Mouse (Mus musculus): Measurements from ENCODE around the gene Smarcd2. TPM values are rescaled to one million over a fixed set of nuclear protein-coding genes. Genes with fewer than 3 reads are reported as not detected.

The Smarcd2 gene
- 10 to 100 TPM; 13.8 to 14.1 TPM for total RNA-seq (2021)

GRCm38 (mm10) chr11:106272644-106273310, at the start of gene Smarcd2:
Smarcd2 (minus strand) TSS chr11:106272972.
- peak; percentile 99 to 100 for DNase-seq (ENCODE audit: extremely low spot score in 1 of 2, low spot score in 2 of 2)
- intact Hi-C loops (cut with DNase I), result no loop called here

DNA sequence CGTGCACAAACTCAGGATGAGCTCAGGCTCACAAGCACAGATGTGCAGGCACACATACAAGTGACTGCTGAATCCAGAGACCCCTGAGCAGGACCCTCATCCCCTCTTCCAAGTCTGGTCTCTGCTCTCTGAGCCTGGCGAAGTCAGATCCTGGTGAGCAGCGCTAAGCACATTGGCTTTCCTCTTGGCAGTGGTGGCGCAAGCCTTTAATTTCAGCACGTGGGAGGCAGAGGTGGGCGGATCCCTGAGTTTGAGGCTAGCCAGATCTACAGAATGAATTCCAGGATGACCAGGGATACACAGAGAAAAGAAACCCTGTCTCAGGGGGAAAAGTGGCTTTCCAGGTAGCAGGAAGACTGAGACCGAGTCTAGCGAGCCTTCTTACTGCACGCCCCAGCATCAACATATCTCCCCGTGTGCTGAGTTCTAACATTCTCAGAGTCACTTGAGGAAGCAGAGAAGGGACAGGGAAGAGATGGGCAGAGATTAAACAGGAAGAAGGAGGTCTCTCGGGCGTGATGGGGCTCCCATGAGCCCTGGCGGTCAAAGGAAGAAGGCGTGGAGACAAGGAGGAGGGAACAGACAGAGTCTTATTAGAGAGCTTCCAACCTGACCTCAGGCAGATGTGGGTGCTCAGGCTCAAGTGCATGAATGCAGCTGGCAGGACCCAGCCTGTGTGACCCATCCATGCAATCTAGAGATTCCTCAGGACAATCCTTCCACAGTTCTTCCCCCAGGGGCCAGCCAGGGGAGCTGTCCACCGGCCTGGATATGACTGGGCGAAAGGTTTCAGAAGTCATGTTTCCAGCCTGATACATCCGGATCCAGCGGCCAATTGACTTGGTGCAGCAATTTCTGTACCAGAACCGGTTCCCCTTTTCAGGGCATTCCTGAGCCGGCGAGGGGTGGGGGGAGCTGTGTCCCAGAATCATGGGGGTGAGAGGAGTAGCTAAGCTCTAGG, 45.9 kb upstream of the Smarcd2 start:
- DNase-seq (ENCODE audit: extremely low spot score in 1 of 2, low spot score in 2 of 2), result no peak
- intact Hi-C loops (cut with DNase I), result no loop called here

- intact Hi-C loops (cut with DNase I), result no loop called here
- DNase-seq (ENCODE audit: extremely low spot score in 1 of 2, low spot score in 2 of 2), result no peak
Measured at GRCm38 (mm10) chr11:106317801-106318200, 45.0 kb upstream of the Smarcd2 start.

GRCm38 (mm10) chr11:106316416-106316815, 43.6 kb upstream of the Smarcd2 start:
- intact Hi-C loops (cut with DNase I), result no loop called here
- DNase-seq (ENCODE audit: extremely low spot score in 1 of 2, low spot score in 2 of 2), result no peak

DNA sequence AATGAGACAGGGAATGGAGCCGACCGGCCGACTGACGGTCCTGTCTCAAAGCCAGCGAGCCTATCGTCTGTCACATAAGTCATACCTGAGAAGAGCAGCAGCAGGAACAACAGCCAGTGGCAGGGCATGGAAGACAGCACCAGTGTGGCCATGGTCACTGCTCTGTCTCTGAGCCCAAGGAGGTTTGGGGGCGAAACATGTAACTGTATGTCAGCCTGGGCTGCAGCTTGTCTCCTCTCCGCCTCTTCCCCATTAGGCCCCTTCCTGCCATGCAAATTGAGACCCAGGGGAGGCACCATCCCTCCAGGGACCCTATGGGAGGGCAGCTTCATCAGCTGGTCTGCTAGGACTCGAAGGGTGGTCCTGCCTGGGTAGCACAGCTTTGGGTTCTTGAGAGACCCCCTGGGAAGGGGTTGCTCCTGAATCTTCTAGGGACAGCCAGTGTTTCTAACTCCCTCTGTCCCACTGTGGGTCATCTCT, 41.6 kb upstream of the Smarcd2 start, which contains the start of gene Cd79b:
Cd79b (minus strand) TSS at position 430 of the 480 bp plus-strand sequence.
- DNase-seq (ENCODE audit: extremely low spot score in 1 of 2, low spot score in 2 of 2), result no peak
- intact Hi-C loops (cut with DNase I), result no loop called here

GRCm38 (mm10) chr11:106313533-106313932, 40.8 kb upstream of the Smarcd2 start:
- intact Hi-C loops (cut with DNase I), result no loop called here
- no peak for DNase-seq (ENCODE audit: extremely low spot score in 1 of 2, low spot score in 2 of 2)

DNA sequence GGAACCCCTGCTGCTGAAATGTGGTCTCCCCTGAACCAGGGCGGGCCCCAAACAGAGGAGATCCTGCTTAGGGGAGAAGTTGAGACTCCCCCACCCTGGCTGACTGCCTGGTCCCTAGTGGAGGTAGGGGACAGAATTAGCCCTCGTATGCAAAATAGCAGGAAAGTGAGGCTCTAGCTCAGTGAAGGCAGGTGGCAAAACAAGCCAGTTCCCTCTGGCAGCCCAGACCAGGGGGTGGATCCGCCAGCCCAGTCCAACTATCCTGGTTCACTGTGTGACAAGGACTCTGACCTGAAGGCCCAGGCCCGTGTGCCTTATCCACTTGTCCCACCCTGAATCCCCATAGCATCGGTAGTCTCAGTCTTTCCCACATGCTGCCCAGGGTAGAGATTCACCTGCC, 37.4 kb upstream of the Smarcd2 start:
- no peak for DNase-seq (ENCODE audit: extremely low spot score in 1 of 2, low spot score in 2 of 2)
- intact Hi-C loops (cut with DNase I), result no loop called here

DNA sequence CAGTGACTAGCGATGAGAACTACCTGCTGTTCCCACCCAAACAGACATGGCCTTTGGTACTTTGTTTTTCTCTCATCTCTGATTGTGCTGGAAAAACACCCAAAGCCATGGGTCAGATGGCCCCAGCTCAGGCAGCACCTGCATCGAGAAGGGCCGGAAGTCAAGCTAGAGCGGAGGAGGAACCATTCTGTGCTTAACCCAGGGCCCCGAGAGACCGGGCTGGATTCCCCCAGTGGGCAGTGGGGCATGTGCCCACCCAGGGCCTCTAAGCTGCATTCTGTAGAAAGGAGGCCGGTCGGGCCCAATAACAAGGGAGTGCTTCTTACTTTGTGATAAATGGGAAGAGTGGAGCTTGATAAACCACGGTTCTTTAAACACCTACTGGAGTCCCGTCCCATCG, 35.4 kb upstream of the Smarcd2 start:
- intact Hi-C loops (cut with DNase I), result loop anchor here (10.0 kb wide), 1 partner anchor 317 kb away; no protein-coding TSS in a partner anchor
- no peak for DNase-seq (ENCODE audit: extremely low spot score in 1 of 2, low spot score in 2 of 2)

DNA sequence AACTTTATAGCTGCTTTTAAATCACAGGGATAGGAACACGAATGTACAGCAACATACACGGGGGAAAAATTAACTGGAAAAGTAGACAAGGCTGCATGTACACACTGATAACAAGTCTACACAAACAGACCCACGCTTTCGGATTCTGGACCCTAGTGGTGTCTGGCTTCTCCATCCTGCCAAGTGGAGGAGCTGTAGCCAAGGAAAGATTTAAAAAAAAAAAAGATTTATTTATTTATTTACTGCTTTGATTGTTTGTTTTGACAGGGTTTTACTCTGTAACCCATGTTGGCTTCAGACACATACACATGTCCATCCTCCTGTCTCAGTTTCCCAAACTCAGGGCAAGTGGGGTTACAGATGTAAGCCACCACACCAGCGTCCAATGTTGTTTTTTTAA, 34.7 kb upstream of the Smarcd2 start:
- no peak for DNase-seq (ENCODE audit: extremely low spot score in 1 of 2, low spot score in 2 of 2)
- intact Hi-C loops (cut with DNase I), result loop anchor here (10.0 kb wide), 1 partner anchor 317 kb away; no protein-coding TSS in a partner anchor

DNA sequence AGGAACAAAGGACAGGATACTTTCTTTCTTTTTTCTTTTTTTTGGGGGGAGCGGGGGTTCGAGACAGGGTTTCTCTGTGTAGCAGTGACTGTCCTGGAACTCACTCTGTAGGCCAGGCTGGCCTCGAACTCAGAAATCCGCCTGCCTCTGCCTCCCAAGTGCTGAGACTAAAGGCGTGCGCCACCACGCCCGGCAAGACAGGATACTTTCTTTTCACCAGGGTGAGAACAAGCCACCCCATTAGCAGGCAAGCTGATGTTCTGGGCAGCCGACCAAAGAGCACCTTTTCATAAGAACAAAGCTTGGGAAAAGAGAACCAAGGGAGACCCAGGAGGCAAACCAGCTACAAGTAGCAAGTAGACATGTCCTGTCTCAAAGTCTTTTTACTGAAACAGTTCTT, 34.0 kb upstream of the Smarcd2 start:
- no peak for DNase-seq (ENCODE audit: extremely low spot score in 1 of 2, low spot score in 2 of 2)
- intact Hi-C loops (cut with DNase I), result loop anchor here (10.0 kb wide), 1 partner anchor 318 kb away; no protein-coding TSS in a partner anchor

DNA sequence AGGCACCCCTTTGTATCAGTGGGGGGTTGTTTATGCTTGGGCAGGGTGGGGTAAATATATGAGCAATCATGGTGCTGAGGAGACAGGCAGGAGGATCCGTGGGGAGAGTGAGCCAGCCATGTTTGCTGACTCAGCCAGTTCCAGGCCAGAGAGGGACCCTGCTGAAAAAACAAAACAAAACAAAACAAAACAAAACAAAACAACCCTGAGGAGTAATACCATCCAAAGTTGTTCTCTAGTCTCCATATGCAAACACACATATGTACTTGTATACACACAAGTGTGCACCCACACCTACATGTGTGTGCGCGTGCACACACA, 33.3 kb upstream of the Smarcd2 start:
- intact Hi-C loops (cut with DNase I), result loop anchor here (10.0 kb wide), 1 partner anchor 319 kb away; no protein-coding TSS in a partner anchor
- DNase-seq (ENCODE audit: extremely low spot score in 1 of 2, low spot score in 2 of 2), result no peak

GRCm38 (mm10) chr11:106305348-106306064, 32.7 kb upstream of the Smarcd2 start:
- intact Hi-C loops (cut with DNase I), result loop anchor here (10.0 kb wide), 1 partner anchor 319 kb away; no protein-coding TSS in a partner anchor

DNA sequence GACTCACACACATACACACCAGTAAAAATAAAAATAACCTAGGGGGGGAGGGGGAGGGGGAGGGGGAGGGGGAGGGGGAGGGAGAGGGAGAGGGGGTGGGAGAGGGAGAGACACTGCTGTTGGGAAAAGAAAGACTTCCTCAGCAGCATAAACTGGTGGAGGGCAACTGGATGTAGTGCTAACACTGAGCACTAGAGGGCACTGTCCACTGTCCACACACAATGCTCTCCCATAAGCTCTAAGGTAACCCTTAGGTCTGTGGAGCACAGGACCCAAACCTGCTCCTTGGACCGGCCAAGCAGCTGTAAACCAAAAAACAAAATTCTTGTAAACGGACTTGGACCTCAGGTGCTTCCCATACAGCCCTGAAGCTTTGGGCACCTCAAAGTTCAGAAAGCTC, 29.9 kb upstream of the Smarcd2 start:
- DNase-seq (ENCODE audit: extremely low spot score in 1 of 2, low spot score in 2 of 2), result no peak
- intact Hi-C loops (cut with DNase I), result loop anchor here (10.0 kb wide), 1 partner anchor 322 kb away; no protein-coding TSS in a partner anchor

More at GRCm38 (mm10) chr11:106305348-106306064, 32.7 kb upstream of the Smarcd2 start:
- no peak for DNase-seq (ENCODE audit: extremely low spot score in 1 of 2, low spot score in 2 of 2)

DNA sequence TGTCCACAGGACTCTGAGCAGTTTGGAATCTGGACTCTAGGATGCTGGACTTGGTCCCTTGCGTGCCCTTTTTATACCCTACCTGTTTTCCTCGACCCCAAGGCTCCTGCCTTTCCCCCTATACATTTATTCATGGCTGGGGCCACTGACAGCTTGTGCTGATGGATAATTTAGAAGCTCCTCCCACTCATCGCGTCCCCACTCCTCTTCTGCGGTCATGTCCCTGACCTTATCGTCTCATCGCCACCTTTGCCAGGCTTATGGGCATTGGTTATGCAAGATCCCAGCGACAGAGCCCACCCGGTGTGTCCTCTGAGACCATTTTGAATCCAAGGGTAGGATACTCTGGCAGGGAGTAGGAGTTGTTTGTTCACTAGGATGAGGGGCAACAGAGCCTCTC, 29.0 kb upstream of the Smarcd2 start, which contains the start of gene Gh:
Gh (minus strand) TSS at position 101 of the 400 bp plus-strand sequence.
- no peak for DNase-seq (ENCODE audit: extremely low spot score in 1 of 2, low spot score in 2 of 2)
- intact Hi-C loops (cut with DNase I), result loop anchor here (10.0 kb wide), 1 partner anchor 323 kb away; no protein-coding TSS in a partner anchor

DNA sequence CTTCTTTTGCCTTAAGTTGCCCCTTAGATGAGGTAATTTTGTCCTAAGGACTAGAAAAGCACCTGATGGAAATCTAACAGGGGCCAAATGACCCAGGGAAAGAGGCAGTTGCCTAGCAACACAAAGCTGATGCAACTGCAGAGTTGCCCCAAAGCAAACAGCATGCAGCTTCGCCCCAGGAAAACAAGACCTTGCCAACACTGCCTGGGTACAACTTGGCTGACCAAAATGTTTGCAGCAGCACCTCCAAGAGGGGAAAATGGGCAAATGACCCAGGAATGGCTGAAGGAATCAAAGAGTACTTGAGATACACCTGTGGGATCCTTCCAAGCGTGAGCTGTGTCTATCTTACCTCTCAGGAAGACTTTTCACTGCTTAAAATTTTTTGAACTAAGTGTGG, 19.1 kb upstream of the Smarcd2 start:
- intact Hi-C loops (cut with DNase I), result no loop called here
- no peak for DNase-seq (ENCODE audit: extremely low spot score in 1 of 2, low spot score in 2 of 2)

- intact Hi-C loops (cut with DNase I), result no loop called here
- DNase-seq (ENCODE audit: extremely low spot score in 1 of 2, low spot score in 2 of 2), result no peak
Measured at GRCm38 (mm10) chr11:106290376-106290775, 17.6 kb upstream of the Smarcd2 start.

DNA sequence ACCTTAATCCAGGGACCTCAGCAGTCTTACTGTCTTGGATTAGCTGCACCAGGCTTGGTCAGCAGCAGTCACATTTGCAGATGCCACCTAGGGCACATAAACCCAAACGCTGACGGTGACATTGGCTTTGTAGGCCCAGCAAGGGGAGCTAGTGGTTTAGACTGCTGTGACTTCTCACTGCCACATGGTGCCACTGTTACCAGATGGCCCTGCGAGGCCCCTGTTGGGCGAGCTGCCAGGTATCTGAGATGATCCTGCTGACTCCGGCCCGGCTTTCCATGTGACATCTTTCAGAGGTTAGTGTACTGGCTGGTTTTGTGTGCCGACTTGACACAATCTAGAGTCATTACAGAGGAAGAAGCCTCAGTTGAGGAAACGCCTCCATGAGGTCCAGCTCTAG, 16.6 kb upstream of the Smarcd2 start:
- intact Hi-C loops (cut with DNase I), result no loop called here
- DNase-seq (ENCODE audit: extremely low spot score in 1 of 2, low spot score in 2 of 2), result peak in 1 of 2 experiments; percentile 80

DNA sequence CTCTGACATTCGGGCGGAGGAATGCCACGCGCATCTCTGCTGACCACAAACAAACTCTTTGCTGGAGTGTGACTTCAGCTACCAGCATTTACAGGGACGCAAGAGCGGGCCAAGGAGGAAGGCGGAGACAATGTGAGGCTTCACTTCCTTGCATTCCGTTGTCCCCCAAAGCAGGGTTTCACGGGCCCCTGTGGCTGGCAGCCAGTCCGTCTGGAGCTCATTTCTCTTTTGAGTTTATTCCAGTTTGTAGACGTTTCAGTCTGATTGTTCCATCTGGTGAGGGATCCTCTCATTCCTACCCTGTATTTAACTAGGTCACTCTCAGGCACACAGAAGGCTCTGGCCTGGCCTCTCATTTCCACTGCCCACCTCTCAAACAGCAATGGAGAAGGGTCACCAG, 14.2 kb upstream of the Smarcd2 start:
- DNase-seq (ENCODE audit: extremely low spot score in 1 of 2, low spot score in 2 of 2), result no peak
- intact Hi-C loops (cut with DNase I), result no loop called here

- DNase-seq (ENCODE audit: extremely low spot score in 1 of 2, low spot score in 2 of 2), result no peak
- intact Hi-C loops (cut with DNase I), result no loop called here
Measured at GRCm38 (mm10) chr11:106286206-106286605, 13.4 kb upstream of the Smarcd2 start.
